In the genomic region with DNA sequence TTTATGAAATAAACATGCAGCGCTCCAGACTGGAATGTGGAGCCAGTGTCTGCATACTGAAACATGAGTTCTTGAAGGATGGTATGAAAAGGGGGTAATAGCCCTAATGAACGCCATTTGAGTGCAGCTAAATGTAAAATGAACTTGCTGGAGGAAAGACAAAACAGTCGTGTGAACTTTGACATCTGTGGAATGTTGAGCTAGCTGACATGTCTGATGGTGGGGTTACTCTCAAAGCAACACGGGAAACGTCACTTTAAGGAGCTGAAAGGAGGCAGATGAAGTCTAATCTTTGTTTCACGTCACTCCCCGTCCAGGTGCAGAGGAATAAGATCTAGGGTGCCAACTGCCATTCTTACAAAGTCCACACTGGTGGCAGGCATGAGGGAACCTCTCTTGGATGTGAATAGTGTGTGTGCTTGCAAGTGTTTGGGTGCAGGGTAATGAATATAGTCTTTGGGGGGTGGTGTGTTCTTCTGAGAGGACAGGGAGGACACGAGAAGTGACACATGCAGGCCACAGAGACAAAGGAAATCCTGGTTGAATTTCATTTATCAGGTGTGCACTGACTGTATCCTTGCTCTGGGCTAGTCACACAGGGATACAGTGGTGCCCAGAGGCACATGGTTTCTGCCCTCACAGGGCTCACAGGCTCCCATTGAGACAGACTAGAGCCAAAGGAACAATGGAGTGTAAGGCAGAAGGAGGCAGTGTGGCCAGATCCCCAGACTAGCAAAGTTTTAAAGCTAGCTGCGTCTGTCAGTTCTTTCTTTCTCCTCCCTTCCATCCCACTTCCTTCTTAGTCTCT, we compare ENCODE assay signal across 10 mouse cellular contexts.
DNase-seq lines count a peak whose midpoint lies in the region; ATAC-seq lines count a peak whose summit lies in the region.
"Had no signal": no experiment of that assay in that cellular context is flagged by ENCODE, and none has a peak within 500 bp of the region (broad histone marks: within the 10 kb centered on the region; RNA-seq: fewer than 3 reads in every experiment).

No protein-coding gene starts in this region.

- no peak overlapping the region for H3K4me2 ChIP-seq in midbrain, embryonic 13.5 days (replicated peaks)
- no peak overlapping the region for H3K4me2 ChIP-seq in midbrain, embryonic 16.5 days (ENCODE audit: low read length)
- H3K4me2 ChIP-seq in forebrain, embryonic 12.5 days, result peak overlapping the region; percentile 45
- H3K4me2 ChIP-seq: limb, embryonic 15.5 days had no signal

- 0 out of 2 replicates have a peak overlapping the region, but pooled peaks have one; percentile 19 for H3K27ac ChIP-seq in midbrain, embryonic 13.5 days
- H3K27ac ChIP-seq in midbrain, embryonic 16.5 days (ENCODE audit: low read length), result no peak overlapping the region
- peak overlapping the region; percentile 68 for H3K27ac ChIP-seq in forebrain, embryonic 12.5 days
- H3K27ac ChIP-seq: limb, embryonic 15.5 days; neural tube, embryonic 13.5 days; stomach, embryonic 15.5 days had no signal

- no peaks in the 10 kb centered on the region for H3K9me3 ChIP-seq in midbrain, embryonic 13.5 days
- H3K9me3 ChIP-seq in midbrain, embryonic 16.5 days (replicated peaks; ENCODE audit: control insufficient read depth, low read length, poor library complexity, severe bottlenecking), result no peaks in the 10 kb centered on the region
- H3K9me3 ChIP-seq in forebrain, embryonic 12.5 days, result no peaks in the 10 kb centered on the region
- H3K9me3 ChIP-seq: limb, embryonic 15.5 days; neural tube, embryonic 13.5 days; stomach, embryonic 15.5 days had no signal

- 19% methylated on average over 9 of the region's 9 CpGs for WGBS in midbrain, embryonic 13.5 days
- 22% methylated on average over 9 of the region's 9 CpGs for WGBS in midbrain, embryonic 16.5 days
- WGBS in forebrain, embryonic 12.5 days, result 8% methylated on average over 9 of the region's 9 CpGs

- H3K36me3 ChIP-seq in midbrain, embryonic 13.5 days, result no peaks in the 10 kb centered on the region
- no peaks in the 10 kb centered on the region for H3K36me3 ChIP-seq in midbrain, embryonic 16.5 days (ENCODE audit: control insufficient read depth, insufficient read depth, low read length)
- no peaks in the 10 kb centered on the region for H3K36me3 ChIP-seq in forebrain, embryonic 12.5 days (replicated peaks)
- H3K36me3 ChIP-seq: limb, embryonic 15.5 days; neural tube, embryonic 13.5 days; stomach, embryonic 15.5 days had no signal

- peak; percentile 13 for DNase-seq in kidney, postnatal 14 days
- peak; percentile 16 for DNase-seq in yolk sac, embryonic 10.5 days (ENCODE audit: low spot score)
- no peak for DNase-seq in ovary, postnatal 10 days (ENCODE audit: low spot score)
- DNase-seq in spleen, adult 18-20 months, result no peak

- 0 out of 2 replicates have a peak, but pooled peaks cover 2% of the 10 kb centered on the region for H3K27me3 ChIP-seq in midbrain, embryonic 13.5 days
- H3K27me3 ChIP-seq in midbrain, embryonic 16.5 days (ENCODE audit: control insufficient read depth, insufficient read depth, low read depth, low read length), result no peaks in the 10 kb centered on the region; the same call in 1 of the 2 replicates
- H3K27me3 ChIP-seq in forebrain, embryonic 12.5 days, result no peaks in the 10 kb centered on the region
- H3K27me3 ChIP-seq: stomach, embryonic 15.5 days had no signal

- peaks cover 39% of the 10 kb centered on the region for H3K4me1 ChIP-seq in midbrain, embryonic 13.5 days (replicated peaks)
- H3K4me1 ChIP-seq in midbrain, embryonic 16.5 days (ENCODE audit: control insufficient read depth, insufficient read depth, low read length), result peaks cover 15% of the 10 kb centered on the region
- peaks cover 48% of the 10 kb centered on the region for H3K4me1 ChIP-seq in forebrain, embryonic 12.5 days
- H3K4me1 ChIP-seq: stomach, embryonic 15.5 days had no signal

- H3K4me3 ChIP-seq in midbrain, embryonic 13.5 days (replicated peaks), result no peak overlapping the region
- no peak overlapping the region for H3K4me3 ChIP-seq in midbrain, embryonic 16.5 days (ENCODE audit: low read depth, low read length)
- H3K4me3 ChIP-seq in forebrain, embryonic 12.5 days (replicated peaks), result no peak overlapping the region
- H3K4me3 ChIP-seq: limb, embryonic 15.5 days; neural tube, embryonic 13.5 days; stomach, embryonic 15.5 days had no signal

- no peak overlapping the region for H3K9ac ChIP-seq in midbrain, embryonic 13.5 days (replicated peaks)
- no peak overlapping the region for H3K9ac ChIP-seq in midbrain, embryonic 16.5 days (ENCODE audit: low read depth, low read length)
- H3K9ac ChIP-seq in forebrain, embryonic 12.5 days, result no peak overlapping the region
- H3K9ac ChIP-seq: limb, embryonic 15.5 days; neural tube, embryonic 13.5 days; stomach, embryonic 15.5 days had no signal

- ATAC-seq in midbrain, embryonic 13.5 days, result no peak
- no peak for ATAC-seq in midbrain, embryonic 16.5 days
- ATAC-seq in forebrain, embryonic 12.5 days (ENCODE audit: low FRiP score), result no peak

Comparison
In these comparisons a context has a peak if more than half of its experiments do, and no peak if none do; other contexts are left out.
1. DNase-seq: peak in kidney, postnatal 14 days (single experiment) and yolk sac, embryonic 10.5 days (single experiment); none in ovary, postnatal 10 days (single experiment) and spleen, adult 18-20 months (0 of 2).